Mouse (Mus musculus): ENCODE results near the gene Cpsf2. TPM values are rescaled to one million over a fixed set of nuclear protein-coding genes. Genes with fewer than 3 reads are reported as not detected.

Gene Cpsf2
- polyA plus RNA-seq, 1 experiment from 2014 or later: 23.7 TPM

- no peak overlapping the region for H3K4me2 ChIP-seq (ENCODE audit: low read depth, low read length)
- no peak overlapping the region for H3K27ac ChIP-seq (ENCODE audit: low read length)
- no peaks in the 10 kb centered on the region for H3K4me1 ChIP-seq (ENCODE audit: control insufficient read depth, insufficient read depth, low read length)
- H3K4me3 ChIP-seq (replicated peaks; ENCODE audit: low read length): no peak overlapping the region
- H3K27me3 ChIP-seq (ENCODE audit: control insufficient read depth, insufficient read depth, low read length): no peaks in the 10 kb centered on the region
- 85% methylated on average over 8 of the region's 8 CpGs for WGBS
- H3K9ac ChIP-seq (ENCODE audit: low read length): no peak overlapping the region
- peaks cover 33% of the 10 kb centered on the region for H3K36me3 ChIP-seq (ENCODE audit: control insufficient read depth, insufficient read depth, low read length)
- no peaks in the 10 kb centered on the region for H3K9me3 ChIP-seq (replicated peaks; ENCODE audit: control insufficient read depth, low read length)
- no peak for ATAC-seq (ENCODE audit: insufficient read depth, low FRiP score)
These were observed 19.0 kb downstream of the Cpsf2 start for GRCm38 (mm10) chr12:101994576-101995467.

DNA sequence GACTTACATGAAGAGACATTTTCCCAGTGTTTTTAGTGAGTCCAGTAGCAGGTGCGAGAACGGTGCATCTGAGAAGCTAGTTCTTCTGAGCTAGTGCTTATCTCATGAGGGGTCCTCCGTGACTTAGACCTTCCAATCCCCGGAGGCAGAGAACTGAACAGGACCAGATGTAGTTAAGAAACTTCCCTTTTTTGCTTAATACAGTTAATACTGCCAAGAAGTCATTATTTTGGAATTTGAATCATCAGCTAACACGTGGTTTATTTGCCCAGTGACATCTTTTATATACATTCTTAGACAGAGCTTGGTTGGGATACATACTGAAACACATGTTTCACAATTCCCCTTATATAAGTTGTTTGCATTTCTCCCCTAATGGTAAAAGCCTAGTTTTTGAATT, 23.1 kb downstream of the Cpsf2 start:
- no peaks in the 10 kb centered on the region for H3K9me3 ChIP-seq (replicated peaks; ENCODE audit: control insufficient read depth, low read length)
- WGBS: 73% methylated on average over 5 of the region's 5 CpGs
- peaks cover 15% of the 10 kb centered on the region for H3K36me3 ChIP-seq (ENCODE audit: control insufficient read depth, insufficient read depth, low read length)

GRCm38 (mm10) chr12:102000785-102001184, 25.0 kb downstream of the Cpsf2 start:
- no peak overlapping the region for H3K27ac ChIP-seq (ENCODE audit: low read length)
- H3K27me3 ChIP-seq (ENCODE audit: control insufficient read depth, insufficient read depth, low read length): no peaks in the 10 kb centered on the region
- WGBS: 92% methylated on average over 11 of the region's 11 CpGs
- H3K9ac ChIP-seq (ENCODE audit: low read length): no peak overlapping the region
- peaks cover 12% of the 10 kb centered on the region for H3K36me3 ChIP-seq (ENCODE audit: control insufficient read depth, insufficient read depth, low read length)
- H3K4me1 ChIP-seq (ENCODE audit: control insufficient read depth, insufficient read depth, low read length): no peaks in the 10 kb centered on the region
- ATAC-seq (ENCODE audit: insufficient read depth, low FRiP score): no peak
- no peak overlapping the region for H3K4me3 ChIP-seq (replicated peaks; ENCODE audit: low read length)
- H3K4me2 ChIP-seq (ENCODE audit: low read depth, low read length): no peak overlapping the region
- no peaks in the 10 kb centered on the region for H3K9me3 ChIP-seq (replicated peaks; ENCODE audit: control insufficient read depth, low read length)

More for the DNA sequence above, 23.1 kb downstream of the Cpsf2 start:
- no peak overlapping the region for H3K4me2 ChIP-seq (ENCODE audit: low read depth, low read length)
- no peak overlapping the region for H3K27ac ChIP-seq (ENCODE audit: low read length)
- H3K4me1 ChIP-seq (ENCODE audit: control insufficient read depth, insufficient read depth, low read length): no peaks in the 10 kb centered on the region
- H3K9ac ChIP-seq (ENCODE audit: low read length): no peak overlapping the region
- no peak overlapping the region for H3K4me3 ChIP-seq (replicated peaks; ENCODE audit: low read length)
- H3K27me3 ChIP-seq (ENCODE audit: control insufficient read depth, insufficient read depth, low read length): no peaks in the 10 kb centered on the region
- no peak for ATAC-seq (ENCODE audit: insufficient read depth, low FRiP score)

GRCm38 (mm10) chr12:102008111-102008977, 32.6 kb downstream of the Cpsf2 start:
- no peaks in the 10 kb centered on the region; the same call in 1 of the 2 replicates for H3K36me3 ChIP-seq (ENCODE audit: control insufficient read depth, insufficient read depth, low read length)
- 85% methylated on average over 16 of the region's 16 CpGs for WGBS
- H3K27me3 ChIP-seq (ENCODE audit: control insufficient read depth, insufficient read depth, low read length): no peaks in the 10 kb centered on the region
- no peaks in the 10 kb centered on the region for H3K9me3 ChIP-seq (replicated peaks; ENCODE audit: control insufficient read depth, low read length)
- H3K4me2 ChIP-seq (ENCODE audit: low read depth, low read length): no peak overlapping the region
- no peak overlapping the region for H3K4me3 ChIP-seq (replicated peaks; ENCODE audit: low read length)
- no peak overlapping the region for H3K9ac ChIP-seq (ENCODE audit: low read length)
- no peaks in the 10 kb centered on the region for H3K4me1 ChIP-seq (ENCODE audit: control insufficient read depth, insufficient read depth, low read length)
- no peak overlapping the region for H3K27ac ChIP-seq (ENCODE audit: low read length)
- ATAC-seq (ENCODE audit: insufficient read depth, low FRiP score): no peak

DNA sequence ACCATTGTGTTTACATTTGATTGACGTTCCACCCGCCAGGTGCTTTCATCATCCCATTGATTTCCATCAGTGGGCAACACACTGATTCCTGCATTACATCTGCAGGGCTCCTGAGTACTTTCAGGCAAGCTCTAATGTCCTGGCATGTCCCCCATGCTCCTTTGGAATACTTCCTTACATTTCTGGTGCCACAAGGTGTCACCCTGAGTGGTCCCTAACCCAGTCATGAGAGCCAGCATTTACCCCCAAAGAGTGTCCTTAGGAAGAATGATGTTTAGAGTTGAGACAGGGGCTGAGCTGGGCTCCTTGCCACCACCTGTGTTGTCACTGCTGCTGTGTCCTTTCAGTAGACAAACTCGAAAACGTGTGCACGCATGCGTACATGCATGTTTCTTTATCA, 33.8 kb downstream of the Cpsf2 start:
- H3K9me3 ChIP-seq (replicated peaks; ENCODE audit: control insufficient read depth, low read length): no peaks in the 10 kb centered on the region
- no peak overlapping the region for H3K4me2 ChIP-seq (ENCODE audit: low read depth, low read length)
- WGBS: 86% methylated on average over 6 of the region's 6 CpGs
- H3K27ac ChIP-seq (ENCODE audit: low read length): no peak overlapping the region
- no peaks in the 10 kb centered on the region for H3K4me1 ChIP-seq (ENCODE audit: control insufficient read depth, insufficient read depth, low read length)
- no peak overlapping the region for H3K9ac ChIP-seq (ENCODE audit: low read length)
- H3K4me3 ChIP-seq (replicated peaks; ENCODE audit: low read length): no peak overlapping the region
- ATAC-seq (ENCODE audit: insufficient read depth, low FRiP score): no peak
- no peaks in the 10 kb centered on the region; the same call in 1 of the 2 replicates for H3K36me3 ChIP-seq (ENCODE audit: control insufficient read depth, insufficient read depth, low read length)
- no peaks in the 10 kb centered on the region for H3K27me3 ChIP-seq (ENCODE audit: control insufficient read depth, insufficient read depth, low read length)

GRCm38 (mm10) chr12:102014411-102014810, 38.6 kb downstream of the Cpsf2 start:
- WGBS: 39% methylated on average over 5 of the region's 5 CpGs
- no peak for ATAC-seq (ENCODE audit: insufficient read depth, low FRiP score)
- Histone ChIP-seq H3K4me1 (ENCODE audit: control insufficient read depth, insufficient read depth, low read length) (no peaks in the 10 kb centered on the region), H3K4me3 (replicated peaks; ENCODE audit: low read length) (no peak overlapping the region), H3K9ac (ENCODE audit: low read length) (no peak overlapping the region), H3K36me3 (ENCODE audit: control insufficient read depth, insufficient read depth, low read length) (no peaks in the 10 kb centered on the region), H3K4me2 (ENCODE audit: low read depth, low read length) (no peak overlapping the region), H3K27me3 (ENCODE audit: control insufficient read depth, insufficient read depth, low read length) (no peaks in the 10 kb centered on the region), H3K27ac (ENCODE audit: low read length) (no peak overlapping the region), H3K9me3 (replicated peaks; ENCODE audit: control insufficient read depth, low read length) (no peaks in the 10 kb centered on the region)

DNA sequence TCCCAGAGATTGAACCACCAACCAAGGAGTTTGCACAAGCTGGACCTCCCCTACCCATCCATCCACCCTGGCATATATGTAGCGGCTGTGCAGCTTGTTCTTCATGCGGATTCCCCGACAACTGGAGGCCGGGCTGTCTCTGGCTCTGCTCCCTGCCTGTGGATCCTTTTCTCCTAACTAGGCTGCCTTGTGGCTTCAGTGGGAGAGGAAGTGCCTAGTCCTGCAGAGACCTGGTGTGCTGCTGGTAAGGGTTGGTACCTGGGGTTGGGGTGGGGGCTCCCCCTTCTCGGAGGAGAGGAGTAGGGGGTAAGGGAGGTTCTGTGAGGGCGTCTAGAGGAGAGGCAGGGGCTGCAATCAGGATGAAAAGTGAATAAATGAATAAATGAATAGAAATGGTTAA, 39.3 kb downstream of the Cpsf2 start:
- no peak overlapping the region for H3K4me3 ChIP-seq (replicated peaks; ENCODE audit: low read length)
- no peaks in the 10 kb centered on the region for H3K36me3 ChIP-seq (ENCODE audit: control insufficient read depth, insufficient read depth, low read length)
- H3K9me3 ChIP-seq (replicated peaks; ENCODE audit: control insufficient read depth, low read length): no peaks in the 10 kb centered on the region
- no peak overlapping the region for H3K9ac ChIP-seq (ENCODE audit: low read length)
- WGBS: 90% methylated on average over 6 of the region's 6 CpGs
- H3K27me3 ChIP-seq (ENCODE audit: control insufficient read depth, insufficient read depth, low read length): no peaks in the 10 kb centered on the region
- ATAC-seq (ENCODE audit: insufficient read depth, low FRiP score): no peak
- no peak overlapping the region for H3K4me2 ChIP-seq (ENCODE audit: low read depth, low read length)
- no peak overlapping the region for H3K27ac ChIP-seq (ENCODE audit: low read length)
- H3K4me1 ChIP-seq (ENCODE audit: control insufficient read depth, insufficient read depth, low read length): no peaks in the 10 kb centered on the region

DNA sequence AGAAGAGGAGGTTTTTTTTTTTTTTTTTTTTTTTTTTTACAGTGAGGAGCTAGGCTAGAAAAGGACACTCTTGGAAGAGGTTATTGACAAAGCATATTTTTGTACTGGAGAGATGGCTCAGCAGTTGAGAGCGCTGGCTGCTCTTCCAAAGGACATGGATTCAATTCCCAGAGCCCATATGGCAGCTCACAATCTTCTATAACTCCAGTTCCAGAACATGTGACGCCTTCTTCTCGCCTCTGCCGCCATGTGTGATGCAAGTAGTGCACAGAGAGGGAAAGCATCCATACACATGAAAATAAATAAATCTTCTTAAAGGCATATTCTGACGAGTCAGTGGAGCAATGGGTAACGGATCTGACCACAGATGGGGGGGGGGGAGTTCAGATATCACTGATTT, 46.1 kb downstream of the Cpsf2 start:
- WGBS: 77% methylated on average over 6 of the region's 6 CpGs
- Histone ChIP-seq H3K4me3 (replicated peaks; ENCODE audit: low read length) (no peak overlapping the region), H3K9ac (ENCODE audit: low read length) (no peak overlapping the region), H3K4me1 (ENCODE audit: control insufficient read depth, insufficient read depth, low read length) (no peaks in the 10 kb centered on the region), H3K27me3 (ENCODE audit: control insufficient read depth, insufficient read depth, low read length) (no peaks in the 10 kb centered on the region), H3K27ac (ENCODE audit: low read length) (no peak overlapping the region), H3K9me3 (replicated peaks; ENCODE audit: control insufficient read depth, low read length) (no peaks in the 10 kb centered on the region), H3K4me2 (ENCODE audit: low read depth, low read length) (no peak overlapping the region), H3K36me3 (ENCODE audit: control insufficient read depth, insufficient read depth, low read length) (no peaks in the 10 kb centered on the region)
- ATAC-seq (ENCODE audit: insufficient read depth, low FRiP score): no peak

DNA sequence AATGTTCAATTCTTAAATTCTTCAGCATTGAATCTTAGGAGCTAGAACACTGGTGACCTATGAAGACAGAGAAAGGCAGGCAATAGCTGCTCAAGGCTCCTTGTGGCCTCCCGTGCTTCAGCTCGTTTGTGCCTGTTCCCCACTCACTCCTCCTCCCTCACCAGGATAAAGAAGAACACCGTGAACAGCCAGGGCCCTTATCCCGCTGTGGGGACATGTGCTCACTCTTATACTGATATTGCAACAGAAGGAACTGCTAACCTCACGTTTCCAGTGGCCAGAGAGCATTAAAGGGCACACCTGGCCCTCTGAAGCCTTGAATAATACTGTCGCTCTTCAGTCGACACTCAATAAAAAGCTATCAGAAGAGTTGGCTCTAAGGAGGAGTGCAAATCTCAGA, 53.4 kb downstream of the Cpsf2 start:
- Histone ChIP-seq H3K9ac (ENCODE audit: low read length) (no peak overlapping the region), H3K27me3 (ENCODE audit: control insufficient read depth, insufficient read depth, low read length) (no peaks in the 10 kb centered on the region), H3K4me2 (ENCODE audit: low read depth, low read length) (no peak overlapping the region), H3K9me3 (replicated peaks; ENCODE audit: control insufficient read depth, low read length) (no peaks in the 10 kb centered on the region), H3K4me1 (ENCODE audit: control insufficient read depth, insufficient read depth, low read length) (no peaks in the 10 kb centered on the region), H3K36me3 (ENCODE audit: control insufficient read depth, insufficient read depth, low read length) (no peaks in the 10 kb centered on the region), H3K4me3 (replicated peaks; ENCODE audit: low read length) (no peak overlapping the region), H3K27ac (ENCODE audit: low read length) (no peak overlapping the region)
- WGBS: 44% methylated on average over 7 of the region's 7 CpGs
- ATAC-seq (ENCODE audit: insufficient read depth, low FRiP score): no peak
